Mouse (Mus musculus) heart, adult 2 months (tissue): ENCODE data around the gene Tmem51.

Experiments used
- CTCF ChIP-seq: fragments of 200-600 bp; IDR thresholded peaks from 2 replicates; pipeline ENCODE4 v1.8.1; 2022; ENCODE audit warnings: antibody characterized with exemption, mild to moderate bottlenecking, moderate library complexity
- EP300 ChIP-seq: fragments of 200-500 bp; IDR thresholded peaks from 2 replicates; pipeline ENCODE4 v1.6.1; 2011; ENCODE audit warnings: low read depth, low read length, control low read depth; ENCODE audit not compliant: insufficient read depth
- POLR2A ChIP-seq: fragments of 200-500 bp; IDR thresholded peaks from 2 replicates; pipeline ENCODE4 v1.6.1; 2011; ENCODE audit warnings: mild to moderate bottlenecking, low read depth, low read length, control low read depth; ENCODE audit not compliant: insufficient read depth

- no peak for TF ChIP-seq CTCF
- TF ChIP-seq EP300, result no peak
- no peak for TF ChIP-seq POLR2A
Measured at GRCm38 (mm10) chr4:142088836-142089235, 4.7 kb upstream of the Tmem51 start.
